Mouse (Mus musculus) midbrain, embryonic 15.5 days (tissue): ENCODE results near the gene Vps72. TPM values are rescaled to one million over a fixed set of nuclear protein-coding genes. Genes with fewer than 3 reads are reported as not detected.
A peak's percentile ranks its signal among the peaks of the same experiment; 100 is the strongest.
"Not testable (repeated sequence)": the region's sequence is repeated elsewhere in the genome, so short reads cannot be mapped to it uniquely, and the experiment has no call there.

Experiments
- ATAC-seq: fragments of 200-750 bp; cut with Nextera tagmentation; replicated peaks from 2 replicates; pipeline ENCODE4 v1.8.0; 2017; ENCODE audit warnings: moderate TSS enrichment
- H3K27ac ChIP-seq: fragments of 300-500 bp; sonication (generic); 2 replicates; pipeline ENCODE4 v1.5.1; 2015; ENCODE audit warnings: mild to moderate bottlenecking, inconsistent platforms
- H3K27me3 ChIP-seq: fragments of 300-500 bp; sonication (generic); replicated peaks from 2 replicates; pipeline ENCODE4 v1.6.1; 2015; ENCODE audit warnings: inconsistent platforms
- H3K36me3 ChIP-seq: fragments of 300-500 bp; sonication (generic); replicated peaks from 2 replicates; pipeline ENCODE4 v1.6.1; 2015; ENCODE audit warnings: inconsistent platforms
- H3K4me1 ChIP-seq: fragments of 300-500 bp; sonication (generic); 2 replicates; pipeline ENCODE4 v1.6.1; 2015; ENCODE audit warnings: inconsistent platforms
- H3K4me2 ChIP-seq: fragments of 300-500 bp; sonication (generic); 2 replicates; pipeline ENCODE4 v1.6.1; 2015; ENCODE audit warnings: inconsistent platforms, mild to moderate bottlenecking, moderate library complexity
- H3K4me3 ChIP-seq: fragments of 300-500 bp; sonication (generic); 2 replicates; pipeline ENCODE4 v1.5.1; 2015; ENCODE audit warnings: mild to moderate bottlenecking, inconsistent platforms
- H3K9ac ChIP-seq: fragments of 300-500 bp; sonication (generic); 2 replicates; pipeline ENCODE4 v1.6.1; 2015; ENCODE audit warnings: mild to moderate bottlenecking, inconsistent platforms
- H3K9me3 ChIP-seq: fragments of 300-500 bp; sonication (generic); 2 replicates; pipeline ENCODE4 v1.6.1; 2016; ENCODE audit warnings: inconsistent platforms
- WGBS: fragments of 180-500 bp; shearing (Covaris S2); methylation state at CpG from one replicate; pipeline ENCODE4 v1.1.7; 2015; ENCODE audit warnings: mixed read lengths; 5-methylcytosine and 5-hydroxymethylcytosine counted together
- polyA plus RNA-seq: library from polyadenylated mRNA; unstranded; fragments of >200 nt; fragmentation: Nextera tagmentation; extraction: Ambion mirVana; gene quantifications from 2 replicates; pipeline ENCODE4 v1.2.1, GENCODE M21; 2015

Vps72 gene
- polyA plus RNA-seq, result 212 and 216 TPM in 2 replicates

GRCm38 (mm10) chr3:95110911-95111726 is at the start of gene Vps72:
Gene Vps72, plus strand, starts transcription at chr3:95111022.
- ATAC-seq, result peak; percentile 75
- Histone ChIP-seq H3K27ac (peak within 1 kb of the TSS; percentile 94), H3K4me3 (peak within 1 kb of the TSS; percentile 74), H3K9ac (peak within 1 kb of the TSS; percentile 72), H3K4me1 (peaks cover 16% of the 10 kb centered on the region), H3K36me3 (peaks cover 12% of the 10 kb centered on the region; the same call in 1 of the 2 replicates), H3K27me3 (no peaks in the 10 kb centered on the region), H3K4me2 (peak within 1 kb of the TSS; percentile 52), H3K9me3 (no peaks in the 10 kb centered on the region)
- under 1% methylated on average over 54 of the region's 54 CpGs for WGBS

GRCm38 (mm10) chr3:95063741-95064140 is 47.1 kb upstream of the Vps72 start:
- Histone ChIP-seq H3K4me1 (no peaks in the 10 kb centered on the region), H3K9ac (no peak overlapping the region), H3K27me3 (no peaks in the 10 kb centered on the region), H3K36me3 (peaks cover 73% of the 10 kb centered on the region), H3K4me2 (no peak overlapping the region), H3K27ac (no peak overlapping the region), H3K4me3 (no peak overlapping the region), H3K9me3 (no peaks in the 10 kb centered on the region)
- no peak for ATAC-seq
- 96% methylated on average over 4 of the region's 4 CpGs for WGBS

DNA sequence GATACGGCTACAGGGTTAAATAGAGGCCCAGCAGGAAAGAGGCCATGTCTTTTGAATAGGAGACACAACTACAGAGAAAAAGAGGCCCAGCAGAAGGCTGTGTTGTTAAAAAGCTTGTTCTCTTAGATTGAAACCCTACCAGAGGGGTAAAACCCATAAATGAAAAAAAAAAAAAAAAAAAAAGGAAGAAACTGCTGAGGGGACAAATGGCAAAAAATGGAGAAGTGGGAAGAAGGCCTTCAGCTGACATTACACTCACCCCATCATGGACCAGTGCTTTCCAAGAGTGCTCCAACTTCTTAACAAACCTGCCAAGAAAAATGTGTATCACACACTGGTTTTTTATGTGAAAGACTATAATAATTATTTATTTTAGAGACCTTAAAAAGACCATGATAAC is 45.3 kb upstream of the Vps72 start:
- Histone ChIP-seq H3K27ac (no peak overlapping the region), H3K27me3 (no peaks in the 10 kb centered on the region), H3K4me3 (no peak overlapping the region), H3K36me3 (peaks cover 69% of the 10 kb centered on the region), H3K9me3 (no peaks in the 10 kb centered on the region), H3K4me1 (no peaks in the 10 kb centered on the region), H3K4me2 (no peak overlapping the region), H3K9ac (no peak overlapping the region)
- ATAC-seq, result no peak
- 86% methylated on average over 1 of the region's 1 CpGs for WGBS

- Histone ChIP-seq H3K36me3 (peaks cover 71% of the 10 kb centered on the region), H3K9me3 (no peaks in the 10 kb centered on the region), H3K4me2 (no peak overlapping the region), H3K27me3 (no peaks in the 10 kb centered on the region), H3K27ac (no peak overlapping the region), H3K4me1 (no peaks in the 10 kb centered on the region), H3K9ac (no peak overlapping the region), H3K4me3 (no peak overlapping the region)
- 90% methylated on average over 6 of the region's 6 CpGs for WGBS
- no peak for ATAC-seq
These were observed 44.7 kb upstream of the Vps72 start for GRCm38 (mm10) chr3:95066095-95066494.

- H3K9ac ChIP-seq, result no peak overlapping the region
- H3K27me3 ChIP-seq, result no peaks in the 10 kb centered on the region
- H3K4me3 ChIP-seq, result no peak overlapping the region
- no peak overlapping the region for H3K4me2 ChIP-seq
- H3K9me3 ChIP-seq, result no peaks in the 10 kb centered on the region
- H3K4me1 ChIP-seq, result no peaks in the 10 kb centered on the region
- peaks cover 70% of the 10 kb centered on the region for H3K36me3 ChIP-seq
- 91% methylated on average over 11 of the region's 11 CpGs for WGBS
- no peak overlapping the region for H3K27ac ChIP-seq
- ATAC-seq, result no peak
These were observed 44.3 kb upstream of the Vps72 start for GRCm38 (mm10) chr3:95066570-95066969.

GRCm38 (mm10) chr3:95071606-95072005 is 39.2 kb upstream of the Vps72 start:
- no peak for ATAC-seq
- 96% methylated on average over 2 of the region's 2 CpGs for WGBS
- H3K27me3 ChIP-seq, result no peaks in the 10 kb centered on the region
- H3K27ac ChIP-seq, result no peak overlapping the region
- H3K36me3 ChIP-seq, result peaks cover 60% of the 10 kb centered on the region
- H3K4me3 ChIP-seq, result no peak overlapping the region
- no peaks in the 10 kb centered on the region for H3K9me3 ChIP-seq
- H3K4me1 ChIP-seq, result no peaks in the 10 kb centered on the region
- no peak overlapping the region for H3K4me2 ChIP-seq
- no peak overlapping the region for H3K9ac ChIP-seq

GRCm38 (mm10) chr3:95088071-95088470 is 22.8 kb upstream of the Vps72 start:
- H3K4me2 ChIP-seq, result no peak overlapping the region
- no peak overlapping the region for H3K9ac ChIP-seq
- H3K4me1 ChIP-seq, result no peaks in the 10 kb centered on the region
- no peak overlapping the region for H3K4me3 ChIP-seq
- no peaks in the 10 kb centered on the region for H3K9me3 ChIP-seq
- no peaks in the 10 kb centered on the region for H3K27me3 ChIP-seq
- 92% methylated on average over 1 of the region's 1 CpGs for WGBS
- H3K36me3 ChIP-seq, result no peaks in the 10 kb centered on the region
- no peak for ATAC-seq
- H3K27ac ChIP-seq, result no peak overlapping the region

DNA sequence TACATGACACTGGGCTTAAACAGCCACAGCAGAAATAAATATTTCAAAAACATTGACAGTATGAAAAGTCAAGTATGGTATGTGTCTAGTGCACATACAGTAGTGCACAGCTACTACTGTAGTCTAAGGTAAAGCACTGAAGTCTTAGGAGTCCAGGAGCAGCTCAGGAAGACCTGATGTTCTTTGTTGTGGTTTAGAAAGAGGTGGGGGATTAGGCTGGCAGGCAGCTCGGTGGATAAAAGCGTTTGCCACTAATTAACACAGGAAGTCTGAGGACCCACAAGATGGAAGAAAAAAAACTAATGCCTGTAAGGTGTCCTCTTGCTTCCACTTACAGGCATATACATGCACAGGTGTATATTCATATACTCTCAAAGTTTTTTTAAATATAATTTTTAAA is 10.0 kb upstream of the Vps72 start:
- no peak overlapping the region for H3K9ac ChIP-seq
- peaks cover 27% of the 10 kb centered on the region for H3K4me1 ChIP-seq
- 30% methylated on average over 2 of the region's 2 CpGs for WGBS
- no peaks in the 10 kb centered on the region for H3K9me3 ChIP-seq
- H3K36me3 ChIP-seq, result no peaks in the 10 kb centered on the region
- H3K4me2 ChIP-seq, result no peak overlapping the region
- H3K4me3 ChIP-seq, result no peak overlapping the region
- no peak overlapping the region for H3K27ac ChIP-seq
- no peaks in the 10 kb centered on the region for H3K27me3 ChIP-seq
- ATAC-seq, result no peak

DNA sequence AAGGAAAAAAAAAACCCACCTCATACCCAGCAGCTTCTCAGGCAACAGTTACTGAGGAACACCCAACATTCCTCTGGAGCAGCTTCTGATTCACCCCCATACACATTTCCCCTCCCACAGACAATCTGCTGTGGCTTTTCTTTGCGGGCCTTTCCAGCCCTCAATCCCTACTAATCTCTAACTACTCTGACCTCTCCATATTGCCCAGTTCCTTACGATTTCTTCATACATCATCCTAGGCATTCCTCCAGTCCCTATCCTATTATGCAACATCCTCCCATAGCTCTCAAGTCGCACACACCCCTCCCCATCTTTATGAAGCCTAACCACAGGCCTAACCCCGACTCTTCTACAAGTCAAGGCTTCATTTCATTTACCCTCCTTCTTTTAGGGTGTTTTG is 5.7 kb upstream of the Vps72 start:
- 73% methylated on average over 4 of the region's 4 CpGs for WGBS
- no peak overlapping the region for H3K27ac ChIP-seq
- peak overlapping the region; percentile 70 for H3K4me2 ChIP-seq
- H3K27me3 ChIP-seq, result no peaks in the 10 kb centered on the region
- ATAC-seq, result no peak
- peak overlapping the region; percentile 86 for H3K9ac ChIP-seq
- H3K9me3 ChIP-seq, result no peaks in the 10 kb centered on the region
- peak overlapping the region; percentile 78 for H3K4me3 ChIP-seq
- no peaks in the 10 kb centered on the region for H3K36me3 ChIP-seq
- H3K4me1 ChIP-seq, result peaks cover 27% of the 10 kb centered on the region

DNA sequence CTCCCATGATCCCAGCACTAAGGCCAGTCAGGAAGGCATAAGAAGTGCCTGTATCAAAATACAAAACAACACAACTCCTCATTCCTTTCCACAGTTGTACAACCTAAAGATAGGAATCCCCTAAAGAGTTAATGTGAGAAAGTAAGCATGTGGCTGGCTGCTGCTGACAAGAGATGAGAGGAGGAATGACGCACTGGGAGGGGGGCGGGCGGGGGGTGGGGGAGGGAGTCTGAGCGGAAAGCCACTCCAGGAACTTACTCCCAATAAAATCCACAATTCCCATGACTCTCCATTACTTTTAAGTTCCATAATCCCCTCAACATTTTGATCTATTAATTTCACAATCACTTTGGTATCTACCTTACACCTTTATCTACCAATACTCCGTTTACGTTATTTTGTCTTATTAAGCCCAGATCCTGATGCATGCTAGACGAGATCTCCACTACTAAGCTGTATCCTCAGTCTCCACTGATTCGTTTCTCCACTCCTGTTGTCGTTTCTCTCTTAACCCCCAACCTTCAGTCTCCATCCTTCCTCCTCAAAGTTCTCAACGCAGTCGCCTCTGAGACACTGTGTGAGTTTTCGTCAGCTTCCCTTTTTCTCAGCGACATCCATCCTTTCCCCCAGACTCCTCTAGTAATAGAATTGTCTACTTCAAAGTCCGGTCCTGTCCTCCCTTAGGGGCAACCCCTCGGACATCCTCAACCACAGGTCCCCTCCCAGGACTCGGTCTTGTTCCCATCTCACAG is 5.1 kb upstream of the Vps72 start:
- no peak for ATAC-seq
- Histone ChIP-seq H3K4me1 (peaks cover 24% of the 10 kb centered on the region), H3K36me3 (no peaks in the 10 kb centered on the region), H3K27me3 (no peaks in the 10 kb centered on the region), H3K27ac (peak overlapping the region; percentile 88), H3K9ac (peak overlapping the region; percentile 86), H3K4me3 (peak overlapping the region; percentile 78), H3K4me2 (peak overlapping the region; percentile 70), H3K9me3 (no peaks in the 10 kb centered on the region)
- WGBS, result 2% methylated on average over 16 of the region's 16 CpGs

- under 1% methylated on average over 51 of the region's 51 CpGs for WGBS
- H3K4me3 ChIP-seq, result peak within 1 kb of the TSS; percentile 78
These were observed 4.3 kb upstream of the Vps72 start, which contains the start of gene Pip5k1a for GRCm38 (mm10) chr3:95106338-95107117. Gene Pip5k1a, minus strand, starts transcription at chr3:95106930.

DNA sequence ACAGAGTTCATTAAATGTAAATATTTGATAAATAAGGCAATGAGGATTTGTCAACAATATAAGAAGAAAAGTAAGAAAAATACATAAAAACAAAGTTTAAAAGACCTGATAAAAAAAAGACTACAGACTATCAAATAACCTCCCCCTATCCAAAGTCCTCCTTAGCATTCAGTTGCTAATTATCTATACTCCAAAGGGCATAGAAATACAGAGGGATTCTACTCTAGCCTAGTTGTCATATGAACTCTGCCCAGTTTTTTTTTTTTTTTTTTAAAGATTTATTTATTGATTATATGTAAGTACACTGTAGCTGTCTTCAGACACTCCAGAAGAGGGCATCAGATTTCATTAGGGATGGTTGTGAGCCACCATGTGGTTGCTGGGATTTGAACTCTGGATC is 3.5 kb upstream of the Vps72 start:
- H3K27me3 ChIP-seq, H3K9ac ChIP-seq, ATAC-seq, H3K36me3 ChIP-seq, H3K9me3 ChIP-seq: not testable (repeated sequence)
- H3K4me3 ChIP-seq, result peak overlapping the region; percentile 78
- peaks cover 16% of the 10 kb centered on the region for H3K4me1 ChIP-seq
- H3K27ac ChIP-seq, result peak overlapping the region; percentile 71; the same call in 1 of the 2 replicates
- H3K4me2 ChIP-seq, result peak overlapping the region; percentile 62

More at GRCm38 (mm10) chr3:95106338-95107117, 4.3 kb upstream of the Vps72 start, which contains the start of gene Pip5k1a:
- peak; percentile 89 for ATAC-seq
- no peaks in the 10 kb centered on the region for H3K9me3 ChIP-seq
- H3K27ac ChIP-seq, result peak within 1 kb of the TSS; percentile 88
- H3K36me3 ChIP-seq, result no peaks in the 10 kb centered on the region
- no peaks in the 10 kb centered on the region for H3K27me3 ChIP-seq
- peaks cover 16% of the 10 kb centered on the region for H3K4me1 ChIP-seq
- H3K4me2 ChIP-seq, result peak within 1 kb of the TSS; percentile 70
- H3K9ac ChIP-seq, result peak within 1 kb of the TSS; percentile 86
